Mouse (Mus musculus) limb, embryonic 14.5 days (tissue): Measurements from ENCODE around the gene Kdelr1. TPM values are rescaled to one million over a fixed set of nuclear protein-coding genes. Genes with fewer than 3 reads are reported as not detected.

Source experiments
- ATAC-seq: fragments of 200-750 bp; cut with Nextera tagmentation; 2 replicates; pipeline ENCODE4 v1.8.0; 2017; ENCODE audit warnings: low read depth, moderate number of reproducible peaks, moderate TSS enrichment; ENCODE audit not compliant: low FRiP score
- DNase-seq: peaks from one replicate; pipeline ENCODE4 v3.0.0-alpha.2; 2015; ENCODE audit warnings: low spot score
- H3K27ac ChIP-seq: fragments of 300-500 bp; sonication (generic); replicated peaks from 2 replicates; pipeline ENCODE4 v1.5.1; 2014; ENCODE audit warnings: low read depth, mild to moderate bottlenecking, low read length, moderate library complexity, mixed read lengths
- H3K27me3 ChIP-seq: fragments of 300-500 bp; sonication (generic); 2 replicates; pipeline ENCODE4 v1.6.1; 2014; ENCODE audit warnings: low read length, mixed read lengths; ENCODE audit not compliant: control insufficient read depth, insufficient read depth
- H3K36me3 ChIP-seq: fragments of 300-500 bp; sonication (generic); 2 replicates; pipeline ENCODE4 v1.6.1; 2014; ENCODE audit warnings: mild to moderate bottlenecking, low read length, moderate library complexity, mixed read lengths; ENCODE audit not compliant: control insufficient read depth, insufficient read depth
- H3K4me1 ChIP-seq: fragments of 300-500 bp; sonication (generic); 2 replicates; pipeline ENCODE4 v1.6.1; 2014; ENCODE audit warnings: antibody characterized with exemption, low read length, mixed read lengths; ENCODE audit not compliant: control insufficient read depth, insufficient read depth
- H3K4me2 ChIP-seq: fragments of 300-500 bp; sonication (generic); replicated peaks from 2 replicates; pipeline ENCODE4 v1.6.1; 2014; ENCODE audit warnings: low read depth, mild to moderate bottlenecking, low read length, moderate library complexity; ENCODE audit not compliant: severe bottlenecking
- H3K4me3 ChIP-seq: fragments of 300-500 bp; sonication (generic); replicated peaks from 2 replicates; pipeline ENCODE4 v1.5.1; 2014; ENCODE audit warnings: low read length
- H3K9ac ChIP-seq: fragments of 300-500 bp; sonication (generic); 2 replicates; pipeline ENCODE4 v1.6.1; 2014; ENCODE audit warnings: mild to moderate bottlenecking, low read depth, low read length, moderate library complexity; ENCODE audit not compliant: severe bottlenecking
- H3K9me3 ChIP-seq: fragments of 300-500 bp; sonication (generic); 2 replicates; pipeline ENCODE4 v1.6.1; 2016; ENCODE audit warnings: low read length; ENCODE audit not compliant: control insufficient read depth
- POLR2A ChIP-seq: fragments of 200-500 bp; IDR thresholded peaks from 2 replicates; pipeline ENCODE4 v1.8.0; 2012; ENCODE audit warnings: inconsistent platforms, mild to moderate bottlenecking, moderate library complexity, borderline replicate concordance; ENCODE audit not compliant: insufficient read depth, insufficient read length; ENCODE audit errors: extremely low read depth
- WGBS: fragments of 180-500 bp; shearing (Covaris S2); extraction: QIAGEN DNeasy Blood & Tissue Kit; methylation state at CpG from one replicate; pipeline ENCODE4 v1.1.7; 2014; 5-methylcytosine and 5-hydroxymethylcytosine counted together
- polyA plus RNA-seq, 2 experiments: library from polyadenylated mRNA; depleted of rRNA in 1 of 2; stranded (reverse) in 1 of 2; unstranded in 1 of 2; fragments of >200 nt; fragmentation: Nextera tagmentation in 1 of 2; extraction: Ambion mirVana in 1 of 2; gene quantifications; 2 replicates each; pipeline versions ENCODE4 v1.2.1 to v1.2.3; 2012 to 2014

Gene Kdelr1
- polyA plus RNA-seq, 2 experiments = 163 to 374 TPM

- Histone ChIP-seq H3K9me3 (no peaks in the 10 kb centered on the region), H3K4me3 (no peak overlapping the region), H3K27ac (no peak overlapping the region), H3K4me1 (no peaks in the 10 kb centered on the region), H3K36me3 (peaks cover 26% of the 10 kb centered on the region), H3K27me3 (no peaks in the 10 kb centered on the region), H3K9ac (no peak overlapping the region), H3K4me2 (no peak overlapping the region)
- no peak for TF ChIP-seq POLR2A
- no peak for DNase-seq
- no peak for ATAC-seq
Measured at GRCm38 (mm10) chr7:45908384-45908783, 35.8 kb downstream of the Kdelr1 start.

- ATAC-seq (no peak), DNase-seq (no peak)
- 92% methylated on average over 16 of the region's 16 CpGs for WGBS
- Histone ChIP-seq H3K27ac (no peak overlapping the region), H3K4me1 (no peaks in the 10 kb centered on the region), H3K27me3 (no peaks in the 10 kb centered on the region), H3K4me2 (no peak overlapping the region), H3K9ac (no peak overlapping the region), H3K36me3 (peaks cover 26% of the 10 kb centered on the region), H3K4me3 (no peak overlapping the region), H3K9me3 (no peaks in the 10 kb centered on the region)
- no peak for TF ChIP-seq POLR2A
Measured at GRCm38 (mm10) chr7:45909145-45909544, 36.6 kb downstream of the Kdelr1 start.

GRCm38 (mm10) chr7:45914067-45914466 is 41.5 kb downstream of the Kdelr1 start:
- no peak overlapping the region for H3K4me2 ChIP-seq
- H3K4me3 ChIP-seq = no peak overlapping the region
- no peaks in the 10 kb centered on the region for H3K9me3 ChIP-seq
- TF ChIP-seq POLR2A = no peak
- H3K27ac ChIP-seq = no peak overlapping the region
- H3K36me3 ChIP-seq = peaks cover 31% of the 10 kb centered on the region
- WGBS = 82% methylated on average over 6 of the region's 6 CpGs
- peaks cover 22% of the 10 kb centered on the region for H3K4me1 ChIP-seq
- H3K9ac ChIP-seq = no peak overlapping the region
- no peaks in the 10 kb centered on the region for H3K27me3 ChIP-seq
- DNase-seq (no peak), ATAC-seq (no peak)

- no peak for TF ChIP-seq POLR2A
- 88% methylated on average over 5 of the region's 5 CpGs for WGBS
Measured at GRCm38 (mm10) chr7:45915011-45915410, 42.4 kb downstream of the Kdelr1 start.

GRCm38 (mm10) chr7:45916056-45917003 is 43.8 kb downstream of the Kdelr1 start:
- ATAC-seq (peak; percentile 88), DNase-seq (peak; percentile 97)
- Histone ChIP-seq H3K27me3 (no peaks in the 10 kb centered on the region), H3K4me1 (peaks cover 37% of the 10 kb centered on the region), H3K27ac (peak overlapping the region; percentile 87), H3K9me3 (no peaks in the 10 kb centered on the region), H3K36me3 (peaks cover 12% of the 10 kb centered on the region; the same call in 1 of the 2 replicates), H3K4me3 (peak overlapping the region; percentile 38), H3K9ac (peak overlapping the region; percentile 50), H3K4me2 (peak overlapping the region; percentile 77)
- 34% methylated on average over 26 of the region's 26 CpGs for WGBS
- TF ChIP-seq POLR2A = no peak

More at GRCm38 (mm10) chr7:45915011-45915410, 42.4 kb downstream of the Kdelr1 start:
- H3K27ac ChIP-seq = no peak overlapping the region
- DNase-seq (no peak), ATAC-seq (no peak)
- H3K9ac ChIP-seq = no peak overlapping the region
- H3K36me3 ChIP-seq = peaks cover 23% of the 10 kb centered on the region; the same call in 1 of the 2 replicates
- no peaks in the 10 kb centered on the region for H3K9me3 ChIP-seq
- H3K27me3 ChIP-seq = no peaks in the 10 kb centered on the region
- H3K4me1 ChIP-seq = peaks cover 32% of the 10 kb centered on the region
- no peak overlapping the region for H3K4me3 ChIP-seq
- no peak overlapping the region for H3K4me2 ChIP-seq
